Mouse (Mus musculus) c-Kit-negative CD71-positive TER-119-positive erythroid progenitor cells, embryonic 14.5 days (primary cell): ENCODE measurements around the gene Rnf217.

Experiments
- DNase-seq: peaks from one replicate; pipeline ENCODE4 v3.0.0-alpha.2; 2013; ENCODE audit warnings: low read depth, low spot score

Rnf217 gene

GRCm38 (mm10) chr10:31501644-31502043 lies 107.3 kb downstream of the Rnf217 start:
- DNase-seq, result no peak

- no peak for DNase-seq
These were observed 112.1 kb downstream of the Rnf217 start for GRCm38 (mm10) chr10:31496931-31497330.

GRCm38 (mm10) chr10:31495826-31496225 lies 113.2 kb downstream of the Rnf217 start:
- DNase-seq, result no peak

- DNase-seq, result no peak
These were observed 114.7 kb downstream of the Rnf217 start for GRCm38 (mm10) chr10:31494296-31494695.

- no peak for DNase-seq
These were observed 141.7 kb downstream of the Rnf217 start for GRCm38 (mm10) chr10:31467043-31467898.

GRCm38 (mm10) chr10:31465840-31466541 lies 143.0 kb downstream of the Rnf217 start:
- DNase-seq, result no peak

GRCm38 (mm10) chr10:31465424-31465823 lies 143.6 kb downstream of the Rnf217 start:
- DNase-seq, result no peak

- DNase-seq, result no peak
These were observed 145.9 kb downstream of the Rnf217 start for GRCm38 (mm10) chr10:31463044-31463443.

GRCm38 (mm10) chr10:31456806-31457205 lies 152.2 kb downstream of the Rnf217 start:
- no peak for DNase-seq

- no peak for DNase-seq
These were observed 161.9 kb downstream of the Rnf217 start for GRCm38 (mm10) chr10:31447083-31447482.

- DNase-seq, result no peak
These were observed 163.5 kb downstream of the Rnf217 start, which contains the start of gene Tpd52l1 for GRCm38 (mm10) chr10:31445291-31446124. TSS of gene Tpd52l1 (minus strand) at chr10:31445958.

GRCm38 (mm10) chr10:31444206-31444605 lies 164.8 kb downstream of the Rnf217 start:
- no peak for DNase-seq
